Mouse (Mus musculus): ENCODE measurements around the gene Slc5a5. TPM values are rescaled to one million over a fixed set of nuclear protein-coding genes. Genes with fewer than 3 reads are reported as not detected.

The Slc5a5 gene
- polyA plus RNA-seq, 1 experiment from 2014 or later, result 0.08 TPM

DNA sequence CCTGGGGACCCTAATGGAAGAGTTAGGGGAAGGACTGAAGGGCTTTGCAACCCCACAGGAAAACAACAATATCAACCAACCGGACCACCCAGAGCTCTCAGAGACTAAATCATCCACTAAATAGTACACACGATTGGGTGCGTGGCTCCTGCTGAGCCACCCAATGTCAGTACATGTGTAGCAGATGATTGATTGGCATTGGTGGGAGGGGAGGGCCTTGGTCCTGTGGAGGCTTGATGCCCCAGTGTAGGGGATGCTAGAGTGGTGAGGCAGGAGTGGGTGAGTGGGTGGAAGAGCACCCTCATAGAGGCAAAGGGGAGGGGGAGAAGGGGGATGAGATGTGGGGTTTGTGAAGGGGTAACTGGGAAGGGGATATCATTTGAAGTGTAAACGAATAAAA, 31.6 kb upstream of the Slc5a5 start:
- no peak for DNase-seq (ENCODE audit: low read depth, low spot score)
- ChIA-PET CTCF (interaction anchor here (1.6 kb wide), 1 partner anchor 17 kb away, joined by 3 read pairs; no protein-coding TSS in a partner anchor), POLR2A (no interaction called here)
- H3K27me3 ChIP-seq, result no peaks in the 10 kb centered on the region
- in situ Hi-C loops (cut with MboI; ENCODE audit: low pct_unique_long_range_greater_than_20kb), result no loop called here
- ATAC-seq, result no peak
- no peak for TF ChIP-seq CTCF (IDR thresholded peaks at IDR 0.05)

DNA sequence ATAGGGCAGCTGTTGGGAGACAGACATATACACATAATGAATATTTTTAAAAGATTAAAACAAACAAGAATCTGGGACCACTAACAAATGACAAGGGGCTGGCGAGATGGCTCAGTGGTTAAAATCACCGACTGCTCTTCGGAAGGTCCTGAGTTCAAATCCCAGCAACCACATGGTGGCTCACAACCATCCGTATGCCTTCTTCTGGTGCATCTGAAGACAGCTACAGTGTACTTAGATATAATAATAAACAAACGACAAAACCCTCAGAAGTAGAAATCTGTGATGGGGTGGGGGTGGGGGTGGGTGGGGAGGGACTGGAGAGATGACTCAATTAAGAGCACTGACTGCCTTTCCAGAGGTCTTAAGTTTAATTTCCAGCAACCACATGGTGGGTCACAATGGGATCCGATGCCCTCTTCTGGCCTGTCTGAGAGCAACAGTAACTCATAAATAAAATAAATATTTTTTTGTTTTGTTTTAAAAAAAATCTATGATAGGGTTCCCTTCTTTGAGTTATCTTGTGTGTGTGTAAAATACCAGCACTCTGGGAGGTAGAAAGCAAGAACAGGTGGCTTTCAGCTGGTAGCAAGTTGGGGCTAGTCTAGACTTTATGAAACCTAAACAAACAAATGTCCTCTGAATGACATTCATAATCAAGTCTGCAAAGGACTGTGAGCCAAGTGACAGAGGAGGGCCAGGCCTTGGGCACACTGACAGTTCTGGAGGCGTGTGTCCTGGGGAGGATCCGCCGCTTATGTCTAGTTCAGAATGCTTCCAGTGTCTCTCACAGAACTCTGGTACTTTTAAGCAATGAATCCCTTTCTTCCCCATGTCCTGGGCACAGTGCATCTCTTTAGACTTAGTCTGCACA, 27.7 kb upstream of the Slc5a5 start:
- in situ Hi-C loops (cut with MboI; ENCODE audit: low pct_unique_long_range_greater_than_20kb), result no loop called here
- POLR2A ChIA-PET, result no interaction called here
- DNase-seq (ENCODE audit: low read depth, low spot score) (no peak), ATAC-seq (no peak)
- H3K27me3 ChIP-seq, result no peaks in the 10 kb centered on the region
- CTCF ChIA-PET, result no interaction called here
- no peak for TF ChIP-seq CTCF (IDR thresholded peaks at IDR 0.05)

DNA sequence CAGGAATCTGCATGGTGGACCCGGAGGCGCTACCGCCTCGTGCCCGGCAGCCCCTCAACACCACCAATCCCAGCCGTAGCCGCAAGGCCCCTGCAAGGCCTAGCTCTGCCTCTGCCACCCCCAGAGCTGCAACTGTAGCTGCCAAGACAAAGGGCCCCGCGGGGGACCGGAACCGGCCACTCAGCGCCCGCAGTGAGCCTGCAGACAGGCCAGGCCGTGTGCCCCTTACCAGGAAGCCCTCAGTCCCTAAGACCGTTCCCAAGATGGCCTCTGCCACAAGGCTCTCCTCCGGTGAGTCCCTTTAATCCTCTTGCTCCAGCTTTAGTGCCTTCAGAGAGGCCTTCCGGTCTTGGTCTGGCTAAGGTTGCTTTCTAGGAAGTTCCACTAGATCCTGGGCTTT, 22.1 kb upstream of the Slc5a5 start:
- POLR2A ChIA-PET, result no interaction called here
- H3K27me3 ChIP-seq, result no peaks in the 10 kb centered on the region
- CTCF ChIA-PET, result interaction anchor here (0.8 kb wide), 1 partner anchor 11 kb away, joined by 3 read pairs; no protein-coding TSS in a partner anchor
- DNase-seq (ENCODE audit: low read depth, low spot score) (no peak), ATAC-seq (no peak)
- in situ Hi-C loops (cut with MboI; ENCODE audit: low pct_unique_long_range_greater_than_20kb), result no loop called here
- TF ChIP-seq CTCF (IDR thresholded peaks at IDR 0.05), result no peak

DNA sequence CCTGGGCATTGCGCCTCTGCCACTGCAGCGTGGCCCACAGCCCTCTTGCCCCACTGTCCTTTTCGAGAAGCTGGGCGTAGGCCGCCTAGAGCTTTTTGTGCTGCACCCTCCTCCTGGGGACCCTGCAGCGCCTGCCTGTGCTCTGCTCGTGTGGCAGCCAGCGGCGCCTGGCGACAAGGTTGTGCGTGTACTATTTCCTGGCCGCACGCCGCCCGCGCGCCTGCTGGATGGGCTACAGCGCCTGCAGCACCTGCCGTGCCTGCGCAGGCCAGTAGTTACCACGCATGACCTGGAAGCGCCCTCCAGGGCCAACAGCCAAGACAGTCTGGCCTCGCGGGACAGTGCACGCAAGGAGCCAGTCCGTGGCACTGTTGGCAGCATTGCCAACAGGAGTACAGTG, 21.0 kb upstream of the Slc5a5 start:
- ChIA-PET POLR2A (no interaction called here), CTCF (no interaction called here)
- H3K27me3 ChIP-seq, result no peaks in the 10 kb centered on the region
- no peak for DNase-seq (ENCODE audit: low read depth, low spot score)
- ATAC-seq, result no peak
- TF ChIP-seq CTCF (IDR thresholded peaks at IDR 0.05), result no peak
- in situ Hi-C loops (cut with MboI; ENCODE audit: low pct_unique_long_range_greater_than_20kb), result no loop called here

DNA sequence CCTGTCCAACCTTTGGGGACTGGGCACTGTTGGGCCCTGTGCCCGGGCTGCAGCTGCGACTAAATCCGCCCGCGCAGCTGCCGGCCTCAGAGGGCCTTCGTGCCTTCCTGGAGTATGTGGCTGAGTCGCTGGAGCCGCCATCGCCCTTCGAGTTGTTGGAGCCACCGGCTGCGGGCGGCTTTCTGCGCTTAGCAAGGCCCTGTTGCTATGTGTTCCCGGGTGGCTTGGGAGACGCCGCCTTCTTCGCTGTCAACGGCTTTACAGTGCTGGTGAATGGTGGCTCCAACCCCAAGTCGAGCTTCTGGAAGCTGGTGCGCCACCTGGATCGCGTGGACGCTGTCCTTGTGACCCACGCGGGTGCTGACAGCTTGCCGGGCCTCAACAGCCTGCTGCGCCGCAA, 20.4 kb upstream of the Slc5a5 start:
- no peak for DNase-seq (ENCODE audit: low read depth, low spot score)
- CTCF ChIA-PET, result no interaction called here
- POLR2A ChIA-PET, result no interaction called here
- H3K27me3 ChIP-seq, result no peaks in the 10 kb centered on the region
- in situ Hi-C loops (cut with MboI; ENCODE audit: low pct_unique_long_range_greater_than_20kb), result no loop called here
- no peak for TF ChIP-seq CTCF (IDR thresholded peaks at IDR 0.05)
- no peak for ATAC-seq

DNA sequence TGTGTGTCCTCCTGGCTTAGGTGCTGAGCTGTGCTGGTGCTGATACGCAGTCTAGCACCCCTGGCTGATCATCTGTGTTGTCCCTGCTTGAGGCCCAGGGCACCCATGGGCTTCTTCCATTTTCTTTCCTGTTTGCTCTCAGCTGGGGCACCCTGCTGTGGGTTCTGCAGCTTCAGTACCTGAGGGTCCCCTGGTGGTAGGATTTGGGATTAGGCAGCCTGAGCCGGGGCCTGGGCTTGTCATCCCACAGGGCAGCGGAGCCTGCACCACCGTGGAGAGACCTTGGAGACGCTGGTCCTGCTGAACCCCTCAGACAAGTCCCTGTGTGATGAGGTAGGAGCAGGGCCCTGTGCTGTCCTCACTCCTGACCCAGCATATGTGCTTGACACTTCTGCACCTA, 19.0 kb upstream of the Slc5a5 start:
- ChIA-PET CTCF (no interaction called here), POLR2A (no interaction called here)
- DNase-seq (ENCODE audit: low read depth, low spot score) (no peak), ATAC-seq (no peak)
- in situ Hi-C loops (cut with MboI; ENCODE audit: low pct_unique_long_range_greater_than_20kb), result no loop called here
- no peaks in the 10 kb centered on the region for H3K27me3 ChIP-seq
- no peak for TF ChIP-seq CTCF (IDR thresholded peaks at IDR 0.05)

DNA sequence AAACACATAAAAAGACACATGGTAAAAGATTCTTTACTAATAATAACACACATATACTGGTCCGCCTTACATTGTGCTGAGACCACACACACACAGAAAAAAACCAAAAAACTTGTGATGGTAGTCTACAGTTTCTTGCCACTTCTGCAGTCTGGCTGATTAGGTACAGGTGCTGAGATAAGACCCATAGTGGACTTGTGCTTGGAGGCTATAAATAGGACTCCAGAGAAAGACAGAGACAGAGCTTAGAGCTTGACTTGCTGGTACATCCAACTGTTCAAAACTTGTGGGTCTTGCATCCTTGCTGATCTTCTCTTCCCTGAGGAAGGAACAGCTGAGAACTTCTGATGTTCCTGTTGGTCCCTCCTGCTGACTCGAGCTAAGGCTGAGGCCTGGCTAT, 15.0 kb upstream of the Slc5a5 start:
- ChIA-PET POLR2A (no interaction called here), CTCF (interaction anchor here (1.3 kb wide), 1 partner anchor 10 kb away, joined by 3 read pairs; the partner anchor contains the start of gene Rpl18a)
- ATAC-seq (no peak), DNase-seq (ENCODE audit: low read depth, low spot score) (no peak)
- no peak for TF ChIP-seq CTCF (IDR thresholded peaks at IDR 0.05)
- H3K27me3 ChIP-seq, result no peaks in the 10 kb centered on the region
- in situ Hi-C loops (cut with MboI; ENCODE audit: low pct_unique_long_range_greater_than_20kb), result no loop called here

DNA sequence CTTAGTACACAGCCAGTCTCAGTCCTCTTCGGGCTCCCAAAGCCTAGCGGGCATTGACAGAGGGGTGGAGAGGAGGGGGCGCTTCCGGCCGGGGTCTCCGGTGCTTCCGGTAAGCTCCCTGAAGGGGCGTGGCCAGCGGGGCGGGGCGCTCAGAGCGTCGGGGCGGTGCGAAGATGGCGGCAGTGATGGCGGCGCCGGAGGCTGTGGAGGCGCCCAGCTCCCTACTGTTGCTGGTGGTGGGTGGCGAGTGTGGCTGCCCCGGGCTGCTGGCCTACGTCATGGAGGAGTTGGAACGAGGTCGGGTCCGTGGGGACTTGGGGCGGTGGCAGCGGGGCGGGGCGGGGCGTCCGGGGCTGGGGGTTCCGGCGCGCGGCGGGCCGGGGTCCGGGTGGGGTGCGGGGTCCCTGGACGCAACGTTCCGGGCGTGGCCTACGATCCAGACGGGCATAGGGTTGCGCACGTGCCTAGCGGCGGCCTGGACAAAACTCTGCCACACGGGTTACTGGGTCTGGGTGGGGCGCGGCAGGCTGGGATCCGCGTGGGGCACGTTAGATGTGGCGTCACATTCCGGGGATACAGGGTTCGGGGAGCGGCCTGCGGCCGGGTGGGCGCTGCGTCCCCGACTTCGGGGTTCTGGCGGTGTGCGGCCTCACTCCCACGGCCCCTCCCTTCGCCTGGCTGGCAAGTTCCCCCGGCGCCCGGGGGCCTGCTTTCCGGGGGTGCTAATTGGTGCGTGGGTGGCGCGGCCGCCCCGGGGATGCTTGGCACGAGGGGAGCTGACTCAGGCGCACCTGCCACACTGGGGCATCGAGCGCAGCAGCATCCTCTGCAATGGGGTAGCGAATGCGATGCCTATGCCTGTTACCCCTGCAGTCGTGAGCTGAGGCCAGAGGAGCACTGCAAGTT, 13.5 kb upstream of the Slc5a5 start, which contains the start of gene Map1s:
Map1s (plus strand) TSS at position 102 of the 906 bp plus-strand sequence.
- peak; percentile 65 for ATAC-seq
- no peak for TF ChIP-seq CTCF (IDR thresholded peaks at IDR 0.05)
- in situ Hi-C loops (cut with MboI; ENCODE audit: low pct_unique_long_range_greater_than_20kb), result no loop called here
- no peak for DNase-seq (ENCODE audit: low read depth, low spot score)
- CTCF ChIA-PET, result no interaction called here
- POLR2A ChIA-PET, result interaction anchor here (0.7 to 0.8 kb wide), 2 partner anchors 26 to 33 kb away, joined by 3 to 4 read pairs; no protein-coding TSS in a partner anchor
- no peaks in the 10 kb centered on the region for H3K27me3 ChIP-seq

DNA sequence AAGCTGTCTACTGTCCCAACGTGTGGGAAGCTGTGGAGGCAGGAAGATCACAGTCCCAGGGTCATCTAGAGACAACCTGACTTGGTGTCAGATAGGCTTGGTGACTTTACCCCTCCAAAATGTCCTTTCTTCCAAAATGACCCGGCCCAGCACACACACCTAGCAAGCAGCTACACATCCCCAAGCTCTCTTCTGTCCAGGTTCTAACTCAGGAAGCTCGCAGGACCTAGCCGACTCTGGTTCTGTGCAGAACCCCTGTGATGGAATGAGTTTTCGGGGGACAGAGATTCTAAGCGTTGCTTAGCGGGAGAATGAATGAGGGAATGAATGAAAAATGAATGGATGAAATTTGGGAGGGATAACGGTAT, 12.9 kb upstream of the Slc5a5 start:
- ATAC-seq (no peak), DNase-seq (ENCODE audit: low read depth, low spot score) (no peak)
- POLR2A ChIA-PET, result interaction anchor here (0.7 to 1.1 kb wide), 2 partner anchors 9 to 32 kb away, joined by 3 to 4 read pairs; no protein-coding TSS in a partner anchor
- CTCF ChIA-PET, result no interaction called here
- in situ Hi-C loops (cut with MboI; ENCODE audit: low pct_unique_long_range_greater_than_20kb), result no loop called here
- no peak for TF ChIP-seq CTCF (IDR thresholded peaks at IDR 0.05)
- H3K27me3 ChIP-seq, result no peaks in the 10 kb centered on the region

DNA sequence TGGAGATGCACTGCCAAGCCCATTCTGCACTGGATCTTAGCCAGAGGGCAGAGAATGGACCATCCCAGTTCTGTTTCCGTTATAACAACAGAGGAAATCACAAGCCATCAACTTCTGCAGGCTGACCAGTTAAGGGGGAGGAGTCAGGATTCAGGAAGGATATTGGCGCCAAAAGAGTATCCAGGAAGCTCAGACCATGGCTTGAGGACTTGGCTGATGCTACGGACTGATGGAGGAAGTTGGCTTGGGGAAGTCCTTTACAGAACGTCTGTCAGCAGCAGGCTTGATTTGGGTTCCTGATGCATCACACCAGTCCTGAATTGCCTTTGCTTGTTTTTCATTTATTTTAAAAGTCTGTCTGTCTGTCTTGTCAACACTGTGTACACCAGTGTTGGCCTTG, 12.0 kb upstream of the Slc5a5 start:
- no peak for DNase-seq (ENCODE audit: low read depth, low spot score)
- ATAC-seq, result no peak
- TF ChIP-seq CTCF (IDR thresholded peaks at IDR 0.05), result no peak
- in situ Hi-C loops (cut with MboI; ENCODE audit: low pct_unique_long_range_greater_than_20kb), result no loop called here
- no peaks in the 10 kb centered on the region for H3K27me3 ChIP-seq
- ChIA-PET CTCF (interaction anchor here (0.8 to 2.3 kb wide), 3 partner anchors 14 to 45 kb away, joined by 3 to 8 read pairs (median 4); no protein-coding TSS in a partner anchor), POLR2A (interaction anchor here (1.1 kb wide), 1 partner anchor 8 kb away, joined by 3 read pairs; no protein-coding TSS in a partner anchor)

Measured in Patski (cell line).